Mouse (Mus musculus) intestine, embryonic 15.5 days (tissue): ENCODE data around the gene Rtkn2. TPM values are rescaled to one million over a fixed set of nuclear protein-coding genes. Genes with fewer than 3 reads are reported as not detected.

Experiments used
- ATAC-seq: fragments of 200-750 bp; cut with Nextera tagmentation; 2 replicates; pipeline ENCODE4 v1.8.0; 2017; ENCODE audit warnings: moderate TSS enrichment, moderate library complexity
- H3K27ac ChIP-seq: fragments of 300-500 bp; sonication (generic); 2 replicates; pipeline ENCODE4 v1.5.1; 2015; ENCODE audit warnings: mild to moderate bottlenecking, inconsistent platforms
- H3K27me3 ChIP-seq: fragments of 300-500 bp; sonication (generic); replicated peaks from 2 replicates; pipeline ENCODE4 v1.6.1; 2015; ENCODE audit warnings: inconsistent platforms
- H3K36me3 ChIP-seq: fragments of 300-500 bp; sonication (generic); 2 replicates; pipeline ENCODE4 v1.6.1; 2015; ENCODE audit warnings: inconsistent platforms
- H3K4me1 ChIP-seq: fragments of 300-500 bp; sonication (generic); replicated peaks from 2 replicates; pipeline ENCODE4 v1.6.1; 2015; ENCODE audit warnings: inconsistent platforms
- H3K4me2 ChIP-seq: fragments of 300-500 bp; sonication (generic); replicated peaks from 2 replicates; pipeline ENCODE4 v1.6.1; 2015; ENCODE audit warnings: mild to moderate bottlenecking, inconsistent platforms
- H3K4me3 ChIP-seq: fragments of 300-500 bp; sonication (generic); replicated peaks from 2 replicates; pipeline ENCODE4 v1.5.1; 2015; ENCODE audit warnings: inconsistent platforms
- H3K9ac ChIP-seq: fragments of 300-500 bp; sonication (generic); 2 replicates; pipeline ENCODE4 v1.6.1; 2015; ENCODE audit warnings: inconsistent platforms
- H3K9me3 ChIP-seq: fragments of 300-500 bp; sonication (generic); 2 replicates; pipeline ENCODE4 v1.6.1; 2016; ENCODE audit warnings: inconsistent platforms
- WGBS: fragments of 180-500 bp; shearing (Covaris S2); methylation state at CpG from one replicate; pipeline ENCODE4 v1.1.7; 2015; 5-methylcytosine and 5-hydroxymethylcytosine counted together
- polyA plus RNA-seq: library from polyadenylated mRNA; unstranded; fragments of >200 nt; fragmentation: Nextera tagmentation; extraction: Ambion mirVana; gene quantifications from 2 replicates; pipeline ENCODE4 v1.2.1, GENCODE M21; 2015

Gene Rtkn2
- polyA plus RNA-seq, 1 experiment from 2014 or later = 6.1 TPM

DNA sequence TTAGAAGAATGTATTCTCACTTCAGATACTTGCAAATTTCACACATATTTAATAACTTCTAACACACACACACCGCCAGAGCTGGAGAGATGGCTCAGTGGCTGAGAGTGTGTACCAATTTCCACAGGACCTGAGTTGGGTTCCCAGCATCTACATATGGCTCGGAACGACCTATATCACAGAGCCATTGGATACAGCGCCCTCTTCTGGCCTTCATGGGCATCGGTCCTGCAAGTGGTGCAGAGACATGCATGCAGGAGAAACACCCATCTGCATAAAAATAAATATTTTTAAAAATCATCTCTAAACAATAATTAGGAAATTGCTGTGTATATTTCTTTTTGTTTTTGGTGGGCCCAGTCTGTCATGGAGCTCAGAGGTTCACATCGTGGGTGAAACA is 22.1 kb downstream of the Rtkn2 start:
- ATAC-seq = no peak
- Histone ChIP-seq H3K4me1 (no peaks in the 10 kb centered on the region), H3K4me3 (no peak overlapping the region), H3K9ac (no peak overlapping the region), H3K27ac (no peak overlapping the region), H3K9me3 (no peaks in the 10 kb centered on the region), H3K36me3 (no peaks in the 10 kb centered on the region), H3K4me2 (no peak overlapping the region), H3K27me3 (no peaks in the 10 kb centered on the region)
- 92% methylated on average over 6 of the region's 6 CpGs for WGBS

DNA sequence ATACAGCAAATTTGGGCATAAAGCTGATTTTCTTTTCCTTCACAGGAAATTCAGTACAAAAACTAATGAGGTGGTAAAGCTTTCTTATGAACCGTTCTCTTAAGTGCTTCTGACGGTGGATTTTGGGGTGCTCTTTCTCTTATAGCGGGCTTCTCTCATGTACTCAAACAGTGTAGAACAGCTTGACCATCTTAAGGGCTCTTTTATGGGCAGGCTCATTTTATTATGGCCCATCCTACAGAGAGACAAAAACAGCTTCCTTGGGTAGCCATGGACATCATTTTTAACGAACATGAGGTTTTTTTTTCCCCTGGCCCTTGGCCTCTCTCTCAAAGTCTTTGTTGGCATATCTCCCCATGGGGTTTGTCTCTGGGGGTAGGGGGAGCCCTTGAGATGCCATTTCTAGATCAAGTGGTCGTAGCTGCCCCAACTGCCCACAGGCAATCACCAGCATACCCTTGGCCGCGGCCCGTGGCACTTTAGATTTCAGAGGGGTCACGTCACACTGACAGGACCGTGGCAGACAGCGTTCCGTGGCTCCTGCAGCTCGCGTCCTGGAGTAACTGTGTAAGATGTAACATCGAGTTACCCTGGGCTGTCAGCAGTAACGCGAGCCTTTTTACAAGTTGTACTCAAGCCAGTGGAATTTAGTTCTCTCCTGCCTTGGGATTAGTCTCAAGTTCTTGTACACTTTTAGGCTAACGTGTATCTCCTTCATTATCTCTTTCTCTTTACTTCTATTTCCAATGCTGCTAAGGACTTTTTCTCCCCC is 24.5 kb downstream of the Rtkn2 start:
- H3K4me2 ChIP-seq = no peak overlapping the region

DNA sequence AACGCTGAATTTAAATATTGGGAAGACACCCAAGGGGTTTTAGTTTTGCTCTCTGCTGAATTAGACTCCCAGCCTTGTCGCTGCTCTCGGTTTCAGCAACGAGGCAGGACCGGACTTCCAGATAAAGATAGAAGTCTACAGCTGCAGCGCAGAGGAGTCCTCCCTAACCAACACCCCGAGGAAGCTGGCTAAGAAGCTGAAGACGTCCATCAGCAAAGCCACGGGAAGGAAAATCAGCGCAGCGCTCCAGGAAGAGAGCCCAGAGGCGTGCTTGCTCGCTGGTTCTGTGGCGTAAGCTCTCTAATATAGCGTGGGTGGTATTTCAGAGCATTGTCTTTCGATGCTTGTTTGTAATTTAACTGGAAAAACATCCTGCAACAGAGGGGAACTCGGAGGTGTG is 26.0 kb downstream of the Rtkn2 start:
- no peak overlapping the region for H3K4me2 ChIP-seq
- H3K9me3 ChIP-seq = no peaks in the 10 kb centered on the region
- H3K4me1 ChIP-seq = no peaks in the 10 kb centered on the region
- H3K27ac ChIP-seq = no peak overlapping the region
- H3K36me3 ChIP-seq = no peaks in the 10 kb centered on the region
- H3K27me3 ChIP-seq = no peaks in the 10 kb centered on the region
- no peak overlapping the region for H3K4me3 ChIP-seq
- WGBS = 82% methylated on average over 17 of the region's 17 CpGs
- ATAC-seq = no peak
- H3K9ac ChIP-seq = no peak overlapping the region

More for the DNA sequence above, 24.5 kb downstream of the Rtkn2 start:
- Histone ChIP-seq H3K4me1 (no peaks in the 10 kb centered on the region), H3K9ac (no peak overlapping the region), H3K36me3 (no peaks in the 10 kb centered on the region), H3K27me3 (no peaks in the 10 kb centered on the region), H3K9me3 (no peaks in the 10 kb centered on the region), H3K4me3 (no peak overlapping the region), H3K27ac (no peak overlapping the region)
- no peak for ATAC-seq
- 71% methylated on average over 18 of the region's 18 CpGs for WGBS

DNA sequence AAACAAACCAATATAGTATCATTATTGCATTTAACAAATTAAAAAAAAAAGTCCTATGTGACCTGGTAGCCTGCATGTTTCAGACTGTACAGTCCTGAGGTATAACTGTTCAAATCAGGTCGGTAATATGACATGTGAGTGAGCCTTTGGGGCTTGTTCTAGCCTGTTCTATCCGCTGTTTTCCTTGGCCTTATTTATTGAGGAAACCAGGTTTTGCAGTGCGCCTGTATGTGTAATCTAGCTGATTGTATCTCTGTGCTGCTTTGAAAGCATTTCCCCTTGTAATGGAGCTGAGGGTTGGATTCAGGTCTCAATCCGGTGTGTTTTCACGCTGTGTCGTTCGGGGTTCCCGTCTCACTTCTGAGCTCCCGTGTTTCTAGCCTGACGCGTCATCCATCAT is 27.1 kb downstream of the Rtkn2 start:
- Histone ChIP-seq H3K4me2 (no peak overlapping the region), H3K27ac (no peak overlapping the region), H3K9me3 (no peaks in the 10 kb centered on the region), H3K4me3 (no peak overlapping the region), H3K27me3 (no peaks in the 10 kb centered on the region), H3K9ac (no peak overlapping the region), H3K4me1 (no peaks in the 10 kb centered on the region), H3K36me3 (no peaks in the 10 kb centered on the region)
- WGBS = 92% methylated on average over 11 of the region's 11 CpGs
- no peak for ATAC-seq

DNA sequence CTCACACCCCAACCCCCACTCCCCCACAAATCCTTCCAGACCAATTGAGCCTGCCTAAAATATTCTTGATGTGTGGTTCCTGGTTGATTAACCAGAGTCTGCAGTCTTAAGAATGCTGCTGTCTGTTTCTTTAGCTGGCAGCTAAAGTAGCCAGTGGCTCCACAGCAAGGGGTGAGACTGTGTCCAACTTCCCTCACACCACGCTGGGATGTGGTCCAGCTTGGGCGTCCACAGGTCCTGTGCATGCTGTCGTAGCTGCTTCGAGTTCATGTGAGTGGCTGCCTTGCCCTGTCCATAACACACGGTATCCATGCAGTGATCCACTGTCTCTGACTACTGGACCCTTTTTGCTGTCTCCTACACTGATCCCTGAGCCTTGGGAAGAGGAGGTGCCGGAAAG is 27.7 kb downstream of the Rtkn2 start:
- WGBS = 97% methylated on average over 6 of the region's 6 CpGs
- Histone ChIP-seq H3K27me3 (no peaks in the 10 kb centered on the region), H3K36me3 (no peaks in the 10 kb centered on the region), H3K9ac (no peak overlapping the region), H3K4me2 (no peak overlapping the region), H3K9me3 (no peaks in the 10 kb centered on the region), H3K4me3 (no peak overlapping the region), H3K4me1 (no peaks in the 10 kb centered on the region), H3K27ac (no peak overlapping the region)
- no peak for ATAC-seq

DNA sequence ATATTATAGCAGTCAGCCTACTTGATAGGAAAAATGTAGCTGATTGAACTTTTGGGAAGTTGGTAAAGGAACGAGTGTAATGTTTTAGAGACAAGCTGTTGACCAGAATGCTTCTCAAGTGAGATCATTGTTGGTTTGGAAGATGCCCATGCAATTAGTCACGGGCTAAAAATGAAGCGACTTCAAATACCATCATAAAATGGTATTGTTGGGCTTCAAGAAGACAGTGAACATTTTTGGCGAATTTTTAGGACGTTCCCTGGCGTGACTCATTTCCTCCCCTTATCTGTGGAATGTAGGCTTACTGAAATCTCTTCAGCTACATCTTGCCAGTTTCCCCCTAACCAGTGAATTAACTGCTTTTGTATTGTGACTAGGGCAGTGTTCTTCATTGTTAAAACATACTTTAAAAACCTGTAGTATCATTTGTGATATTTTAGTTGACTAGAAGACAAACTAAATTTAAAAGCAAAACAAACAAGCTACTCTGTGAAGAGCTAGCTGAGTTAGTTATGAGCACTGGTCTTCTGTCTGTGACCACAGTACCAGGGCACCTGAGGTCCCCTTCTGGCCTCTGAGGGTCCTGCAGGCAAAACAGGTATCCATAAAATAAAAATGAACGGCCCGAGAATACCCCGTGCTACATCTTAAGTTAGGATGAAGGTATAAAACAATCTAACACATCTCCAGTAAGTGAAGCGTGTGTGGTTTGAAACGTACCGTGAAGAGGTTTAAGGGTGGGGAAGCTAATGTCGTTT is 29.0 kb downstream of the Rtkn2 start:
- Histone ChIP-seq H3K4me1 (no peaks in the 10 kb centered on the region), H3K27ac (no peak overlapping the region)
- WGBS = 74% methylated on average over 13 of the region's 13 CpGs

DNA sequence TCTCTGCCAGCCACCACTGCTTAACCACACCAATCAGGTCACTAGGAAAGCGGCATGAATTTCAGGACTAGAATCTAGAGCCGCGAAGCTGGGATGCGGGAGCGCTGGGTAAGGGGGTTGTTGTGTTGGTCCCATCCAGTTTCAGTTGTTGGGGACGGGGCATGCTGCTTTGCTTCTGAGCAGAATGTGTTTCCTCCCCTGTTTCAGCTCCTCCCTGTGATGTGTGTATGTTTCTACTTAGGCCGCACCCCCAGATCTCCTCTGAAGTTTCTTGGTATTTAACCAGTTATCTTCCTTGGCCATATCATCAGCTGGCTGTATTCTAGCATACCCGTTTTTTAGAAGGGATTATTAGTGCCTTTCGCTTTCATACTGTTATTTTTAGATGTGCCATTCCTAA is 29.9 kb downstream of the Rtkn2 start:
- Histone ChIP-seq H3K9ac (no peak overlapping the region), H3K36me3 (no peaks in the 10 kb centered on the region), H3K27me3 (no peaks in the 10 kb centered on the region), H3K9me3 (no peaks in the 10 kb centered on the region), H3K4me1 (no peaks in the 10 kb centered on the region), H3K4me2 (no peak overlapping the region), H3K4me3 (no peak overlapping the region), H3K27ac (no peak overlapping the region)
- no peak for ATAC-seq
- 88% methylated on average over 9 of the region's 9 CpGs for WGBS

More for the DNA sequence above, 29.0 kb downstream of the Rtkn2 start:
- Histone ChIP-seq H3K9me3 (no peaks in the 10 kb centered on the region), H3K36me3 (no peaks in the 10 kb centered on the region), H3K27me3 (no peaks in the 10 kb centered on the region), H3K9ac (no peak overlapping the region), H3K4me2 (no peak overlapping the region), H3K4me3 (no peak overlapping the region)
- ATAC-seq = no peak

DNA sequence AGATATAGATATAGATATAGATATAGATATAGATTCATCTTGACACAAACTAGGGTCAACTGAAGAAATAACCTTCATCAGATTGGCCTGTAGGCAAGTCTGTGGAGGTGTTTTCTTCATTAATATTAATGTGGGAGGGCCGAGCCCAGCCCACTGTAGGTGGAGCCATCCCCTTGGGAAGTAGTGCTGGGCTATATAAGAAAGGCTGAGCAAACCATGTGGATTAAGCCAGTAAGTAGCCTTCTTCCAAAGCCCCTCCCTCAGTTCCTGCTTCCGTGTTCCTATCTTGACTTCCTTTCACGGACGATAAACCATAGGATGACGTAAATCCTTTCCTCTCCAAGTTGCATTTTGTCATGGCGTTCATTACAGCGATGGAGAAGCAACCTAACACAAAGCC is 30.5 kb downstream of the Rtkn2 start:
- Histone ChIP-seq H3K36me3 (no peaks in the 10 kb centered on the region), H3K9me3 (no peaks in the 10 kb centered on the region), H3K4me1 (no peaks in the 10 kb centered on the region), H3K4me3 (no peak overlapping the region), H3K9ac (no peak overlapping the region), H3K27me3 (no peaks in the 10 kb centered on the region), H3K27ac (no peak overlapping the region), H3K4me2 (no peak overlapping the region)
- no peak for ATAC-seq
- 92% methylated on average over 7 of the region's 7 CpGs for WGBS

DNA sequence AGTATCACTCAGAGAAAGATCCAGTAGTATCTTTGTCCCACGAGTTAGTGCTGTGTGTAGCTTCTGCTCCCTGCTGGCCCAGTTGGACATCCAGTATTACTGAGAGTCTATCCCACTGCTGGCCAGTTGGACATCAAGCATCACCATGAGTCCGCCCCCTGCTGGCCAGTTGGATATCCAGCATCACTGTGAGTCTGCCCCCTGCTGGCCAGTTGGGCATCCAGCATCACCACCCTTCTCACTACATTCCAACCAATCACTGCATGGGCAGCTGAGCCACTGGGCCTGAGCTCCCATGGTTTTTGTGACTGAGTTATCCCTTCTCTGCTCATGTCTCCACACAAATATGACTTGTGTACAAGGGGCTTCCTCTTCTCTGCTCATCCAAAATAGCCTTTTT is 33.8 kb downstream of the Rtkn2 start:
- Histone ChIP-seq H3K4me1 (no peaks in the 10 kb centered on the region), H3K4me3 (no peak overlapping the region), H3K27me3 (no peaks in the 10 kb centered on the region), H3K36me3 (no peaks in the 10 kb centered on the region), H3K9me3 (no peaks in the 10 kb centered on the region), H3K27ac (no peak overlapping the region), H3K9ac (no peak overlapping the region), H3K4me2 (no peak overlapping the region)
- WGBS = 98% methylated on average over 2 of the region's 2 CpGs
- ATAC-seq = no peak

DNA sequence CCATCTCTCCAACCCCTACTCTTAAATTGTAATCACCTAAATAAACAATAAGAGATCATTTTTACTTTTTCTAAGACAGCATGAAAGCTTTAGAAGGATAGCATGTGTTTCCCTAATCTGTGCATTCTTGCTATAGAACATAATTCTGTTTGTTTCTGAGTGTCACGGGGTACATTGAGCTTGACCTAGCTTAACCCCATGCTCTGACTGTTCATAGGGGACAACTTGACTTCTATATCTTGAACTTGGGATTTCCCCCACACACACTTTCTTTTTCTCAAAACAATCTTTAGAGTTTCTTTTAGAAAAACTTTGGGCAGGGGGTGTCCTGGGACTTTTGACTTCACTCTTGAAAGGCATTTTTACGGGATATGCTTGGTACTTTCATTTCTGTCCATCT is 41.4 kb downstream of the Rtkn2 start:
- H3K4me1 ChIP-seq = no peaks in the 10 kb centered on the region
- H3K36me3 ChIP-seq = no peaks in the 10 kb centered on the region
- no peak overlapping the region for H3K9ac ChIP-seq
- ATAC-seq = no peak
- H3K27me3 ChIP-seq = no peaks in the 10 kb centered on the region
- WGBS = 91% methylated on average over 2 of the region's 2 CpGs
- no peak overlapping the region for H3K27ac ChIP-seq
- no peaks in the 10 kb centered on the region; the same call in 1 of the 2 replicates for H3K9me3 ChIP-seq
- H3K4me2 ChIP-seq = no peak overlapping the region
- no peak overlapping the region for H3K4me3 ChIP-seq

DNA sequence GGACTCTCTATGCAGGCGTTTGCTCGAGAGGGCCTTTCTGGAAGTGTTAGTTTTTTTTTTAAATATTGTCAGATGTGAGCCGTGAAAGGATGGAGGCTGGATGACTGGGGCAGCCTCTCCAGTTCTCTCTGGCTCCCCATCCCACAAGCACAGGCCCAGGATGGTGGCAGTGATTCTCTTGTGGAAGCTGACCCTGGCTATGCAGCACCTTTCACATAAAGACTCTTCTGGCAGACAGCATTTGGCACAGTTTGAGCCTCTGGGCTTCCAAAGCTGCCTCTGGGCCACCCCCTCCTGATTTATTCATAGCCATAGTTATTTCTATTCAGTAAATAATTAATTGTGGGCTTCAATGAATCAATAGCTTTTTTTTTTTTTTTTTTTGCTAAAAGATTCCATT is 46.3 kb downstream of the Rtkn2 start:
- no peaks in the 10 kb centered on the region for H3K9me3 ChIP-seq
- no peaks in the 10 kb centered on the region for H3K4me1 ChIP-seq
- no peaks in the 10 kb centered on the region for H3K36me3 ChIP-seq
- H3K4me2 ChIP-seq = no peak overlapping the region
- H3K4me3 ChIP-seq = no peak overlapping the region
- H3K27ac ChIP-seq = no peak overlapping the region
- no peaks in the 10 kb centered on the region for H3K27me3 ChIP-seq
- no peak overlapping the region for H3K9ac ChIP-seq
- WGBS = 85% methylated on average over 3 of the region's 3 CpGs
- ATAC-seq = no peak

DNA sequence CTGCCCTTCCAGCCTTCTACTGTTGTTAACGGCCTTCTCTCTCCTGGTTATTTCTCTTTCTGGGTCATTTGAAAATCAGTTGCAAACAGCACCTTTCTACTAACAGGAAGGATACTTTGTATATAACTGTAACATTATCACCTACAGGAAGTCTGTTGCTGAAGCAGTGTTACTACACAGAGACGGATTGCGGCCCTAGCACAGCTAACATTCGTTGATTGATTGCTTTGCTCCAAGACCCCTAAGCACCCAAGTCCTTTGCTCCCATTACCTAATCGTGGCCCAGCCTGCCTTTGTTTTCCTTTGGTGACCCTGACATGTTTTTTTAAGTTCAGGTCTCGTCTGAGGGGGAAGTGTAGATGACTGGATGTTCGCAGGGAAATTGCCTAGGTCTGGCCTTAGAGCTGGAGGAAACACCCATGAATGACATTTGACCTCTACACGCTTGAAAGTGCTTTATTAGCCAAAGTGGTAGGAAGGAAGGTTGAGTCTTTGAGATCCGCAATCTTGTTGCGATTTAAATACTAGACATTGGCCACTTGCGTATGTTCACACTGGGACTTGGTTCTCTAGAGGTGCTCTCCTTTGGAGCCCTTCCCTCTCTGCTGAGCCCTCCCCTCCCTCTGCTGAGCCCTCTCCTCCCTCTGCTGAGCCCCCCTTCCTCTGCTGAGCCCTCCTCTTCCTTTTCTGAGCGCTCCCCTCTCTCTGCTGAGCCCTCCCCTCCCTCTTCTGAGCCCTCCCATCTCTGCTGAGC is 49.1 kb downstream of the Rtkn2 start:
- H3K9ac ChIP-seq = no peak overlapping the region
- H3K27ac ChIP-seq = no peak overlapping the region
- H3K36me3 ChIP-seq = no peaks in the 10 kb centered on the region
- no peaks in the 10 kb centered on the region for H3K9me3 ChIP-seq
- H3K4me2 ChIP-seq = no peak overlapping the region
- no peak overlapping the region for H3K4me3 ChIP-seq
- no peaks in the 10 kb centered on the region for H3K4me1 ChIP-seq
- 67% methylated on average over 12 of the region's 12 CpGs for WGBS
- H3K27me3 ChIP-seq = no peaks in the 10 kb centered on the region
- no peak for ATAC-seq
